Mouse (Mus musculus) MEL (cell line): ENCODE measurements around the gene 6430550D23Rik. TPM values are rescaled to one million over a fixed set of nuclear protein-coding genes. Genes with fewer than 3 reads are reported as not detected.

ENCODE experiments used
- DNase-seq: peaks from one replicate; pipeline ENCODE4 v3.0.0; 2011; ENCODE audit warnings: low read depth, low spot score
- H3K27ac ChIP-seq: 2 replicates; pipeline ENCODE4 v1.5.1; 2012; ENCODE audit warnings: low read depth, mild to moderate bottlenecking, control low read depth, low read length, moderate library complexity; ENCODE audit not compliant: control insufficient read depth
- H3K27me3 ChIP-seq, 2 experiments: fragments of 150-350 bp in 1 of 2; sonication (generic) in 1 of 2; 2 replicates each; pipeline ENCODE4 v1.6.1; 2012; ENCODE audit warnings: low read length in 2 of 2, mild to moderate bottlenecking in 2 of 2, improper control_type of control experiment in 1 of 2, moderate library complexity in 1 of 2; ENCODE audit not compliant: insufficient read depth in 2 of 2, control insufficient read depth in 1 of 2
- H3K36me3 ChIP-seq, 2 experiments: 2 replicates each; pipeline ENCODE4 v1.6.1; 2012 to 2014; ENCODE audit warnings: low read length in 2 of 2, improper control_type of control experiment in 1 of 2, inconsistent platforms in 1 of 2, mild to moderate bottlenecking in 1 of 2; ENCODE audit not compliant: insufficient read depth in 2 of 2, control insufficient read depth in 1 of 2
- H3K4me1 ChIP-seq, 2 experiments: fragments of 150-350 bp in 1 of 2; sonication (generic) in 1 of 2; 2 replicates each; pipeline ENCODE4 v1.6.1; 2012; ENCODE audit warnings: low read length in 2 of 2, improper control_type of control experiment in 1 of 2, mild to moderate bottlenecking in 1 of 2; ENCODE audit not compliant: insufficient read depth in 2 of 2, control insufficient read depth in 1 of 2
- H3K4me3 ChIP-seq, 2 experiments: fragments of 150-350 bp in 1 of 2; sonication (generic) in 1 of 2; 2 replicates each; pipeline ENCODE4 v1.5.1; 2012; ENCODE audit warnings: low read depth in 2 of 2, low read length in 2 of 2, mild to moderate bottlenecking in 2 of 2, moderate library complexity in 2 of 2, control low read depth in 1 of 2, improper control_type of control experiment in 1 of 2; ENCODE audit not compliant: control insufficient read depth in 1 of 2, insufficient read depth in 1 of 2
- H3K79me2 ChIP-seq: 2 replicates; pipeline ENCODE4 v1.6.1; 2012; ENCODE audit warnings: mild to moderate bottlenecking, low read length, moderate library complexity; ENCODE audit not compliant: control insufficient read depth, poor library complexity, insufficient read depth
- H3K9ac ChIP-seq: 2 replicates; pipeline ENCODE4 v1.6.1; 2012; ENCODE audit warnings: low read depth, mild to moderate bottlenecking, control low read depth, low read length, moderate library complexity; ENCODE audit not compliant: control insufficient read depth, poor library complexity, severe bottlenecking
- H3K9me3 ChIP-seq: fragments of 150-350 bp; sonication (generic); replicated peaks from 2 replicates; pipeline ENCODE4 v1.6.1; 2012; ENCODE audit warnings: mild to moderate bottlenecking, low read length, improper control_type of control experiment, moderate library complexity; ENCODE audit not compliant: insufficient read depth
- CTCF ChIP-seq, 3 experiments: IDR thresholded peaks in 2 of 3; conservative IDR thresholded peaks in 1 of 3; 2 replicates each; pipeline ENCODE4 v1.5.1; 2011 to 2012; ENCODE audit warnings: low read length in 3 of 3, low read depth in 2 of 3, mild to moderate bottlenecking in 2 of 3, improper control_type of control experiment in 1 of 3, inconsistent platforms in 1 of 3, mixed read lengths in 1 of 3, moderate library complexity in 1 of 3; ENCODE audit not compliant: control insufficient read depth in 1 of 3, insufficient read depth in 1 of 3, poor library complexity in 1 of 3, severe bottlenecking in 1 of 3
- EP300 ChIP-seq, 2 experiments: IDR thresholded peaks; 2 replicates each; pipeline ENCODE4 v1.6.1; 2011; ENCODE audit warnings: improper control_type of control experiment in 2 of 2, low read length in 2 of 2, low read depth in 1 of 2, mild to moderate bottlenecking in 1 of 2
- ETS1 ChIP-seq: IDR thresholded peaks from 2 replicates; pipeline ENCODE4 v1.6.1; 2012; ENCODE audit warnings: low read depth, mild to moderate bottlenecking, inconsistent platforms, low read length, improper control_type of control experiment, moderate library complexity
- GABPA ChIP-seq: IDR thresholded peaks from 2 replicates; pipeline ENCODE4 v1.6.1; 2012; ENCODE audit warnings: low read depth, mild to moderate bottlenecking, inconsistent platforms, low read length, improper control_type of control experiment, moderate library complexity
- GATA1 ChIP-seq: IDR thresholded peaks from 2 replicates; pipeline ENCODE4 v1.6.1; 2011; ENCODE audit warnings: low read depth, low read length, improper control_type of control experiment
- JUND ChIP-seq: IDR thresholded peaks from 2 replicates; pipeline ENCODE4 v1.6.1; 2011; ENCODE audit warnings: low read depth, mild to moderate bottlenecking, improper control_type of control experiment, low read length
- MAFK ChIP-seq: IDR thresholded peaks from 2 replicates; pipeline ENCODE4 v1.6.1; 2011; ENCODE audit warnings: low read depth, mild to moderate bottlenecking, low read length, improper control_type of control experiment, borderline replicate concordance
- MAX ChIP-seq: IDR thresholded peaks from 2 replicates; pipeline ENCODE4 v1.6.1; 2011; ENCODE audit warnings: low read length, improper control_type of control experiment
- MAZ ChIP-seq: IDR thresholded peaks from 2 replicates; pipeline ENCODE4 v1.6.1; 2012; ENCODE audit warnings: low read depth, mild to moderate bottlenecking, inconsistent platforms, low read length, improper control_type of control experiment
- MYB ChIP-seq: IDR thresholded peaks from 2 replicates; pipeline ENCODE4 v1.6.1; 2011; ENCODE audit warnings: mild to moderate bottlenecking, low read depth, low read length, improper control_type of control experiment
- NRF1 ChIP-seq: IDR thresholded peaks from 2 replicates; pipeline ENCODE4 v1.6.1; 2014; ENCODE audit warnings: low read depth, mild to moderate bottlenecking, inconsistent platforms, low read length, improper control_type of control experiment, moderate library complexity; ENCODE audit not compliant: poor library complexity, insufficient read depth, severe bottlenecking
- POLR2AphosphoS2 ChIP-seq: IDR thresholded peaks from 2 replicates; pipeline ENCODE4 v1.6.1; 2011; ENCODE audit warnings: low read length, improper control_type of control experiment
- RCOR1 ChIP-seq: IDR thresholded peaks from 2 replicates; pipeline ENCODE4 v1.6.1; 2012; ENCODE audit warnings: low read depth, mild to moderate bottlenecking, inconsistent platforms, low read length, improper control_type of control experiment
- SMC3 ChIP-seq: IDR thresholded peaks from 2 replicates; pipeline ENCODE4 v1.6.1; 2011; ENCODE audit warnings: low read depth, low read length, improper control_type of control experiment
- TAL1 ChIP-seq: IDR thresholded peaks from 2 replicates; pipeline ENCODE4 v1.6.1; 2012; ENCODE audit warnings: mild to moderate bottlenecking, inconsistent platforms, low read length, moderate library complexity, mixed read lengths
- TBP ChIP-seq: IDR thresholded peaks from 2 replicates; pipeline ENCODE4 v1.8.0; 2011; ENCODE audit warnings: low read depth, low read length, improper control_type of control experiment
- TCF12 ChIP-seq: IDR thresholded peaks from 2 replicates; pipeline ENCODE4 v1.6.1; 2014; ENCODE audit warnings: low read depth, mild to moderate bottlenecking, inconsistent platforms, low read length, improper control_type of control experiment, moderate library complexity
- USF1 ChIP-seq: IDR thresholded peaks from 2 replicates; pipeline ENCODE4 v1.6.1; 2014; ENCODE audit warnings: low read depth, mild to moderate bottlenecking, inconsistent platforms, low read length, improper control_type of control experiment, moderate library complexity
- ZMIZ1 ChIP-seq: IDR thresholded peaks from 2 replicates; pipeline ENCODE4 v1.6.1; 2012; ENCODE audit warnings: low read depth, mild to moderate bottlenecking, inconsistent platforms, low read length, improper control_type of control experiment, moderate library complexity
- polyA plus RNA-seq, 2 experiments: library from polyadenylated mRNA; stranded (reverse) in 1 of 2; unstranded in 1 of 2; fragments of >175 nt in 1 of 2; fragments of >200 nt in 1 of 2; gene quantifications; 2 replicates each; pipeline versions ENCODE4 v1.2.1 to v1.2.4; 2012; ENCODE audit warnings: low replicate concordance in 2 of 2, low read depth in 1 of 2; ENCODE audit not compliant: insufficient read length in 2 of 2, insufficient read depth in 1 of 2, missing spikeins in 1 of 2
- total RNA-seq: library from RNA; depleted of rRNA; stranded (reverse); fragments of 300-350 nt; gene quantifications from 2 replicates; pipeline ENCODE4 v1.2.3, GENCODE M21; 2012

The 6430550D23Rik gene
- total and polyA plus RNA-seq, 3 experiments: 1.1 TPM; not detected in 1

DNA sequence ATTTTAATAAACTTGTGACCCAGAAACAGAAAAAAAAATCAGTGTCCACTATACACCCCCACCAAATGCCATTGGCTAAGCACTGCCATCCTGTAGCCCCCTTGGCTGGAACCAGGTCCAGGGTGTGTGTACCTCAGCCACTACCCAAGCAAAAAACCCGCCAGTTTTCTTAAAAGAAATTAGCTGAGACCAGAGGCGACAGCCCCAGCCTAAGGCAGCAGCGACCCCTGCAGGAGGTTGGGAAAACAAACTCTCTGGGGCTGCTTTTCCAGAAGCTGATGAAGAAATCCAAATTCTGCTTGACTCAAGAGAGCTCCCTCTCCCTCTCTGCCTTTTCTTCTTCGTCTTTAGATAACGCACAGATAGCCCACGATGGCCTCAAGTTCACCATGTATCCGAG is 61.7 kb downstream of the 6430550D23Rik start (continued):
- no peak for TF ChIP-seq TCF12
- TF ChIP-seq GABPA: no peak
- TF ChIP-seq EP300 (IDR thresholded peaks at IDR 0.05; ENCODE audit: low read depth in 1 of 2, low read length in 2 of 2): peak in 1 of 2 experiments; percentile 28; a peak in 1 of 4 replicates
- no peak for TF ChIP-seq MYB
- TF ChIP-seq JUND: 0 out of 2 replicates have a peak, but pooled peaks have one; percentile 60
- no peak for TF ChIP-seq GATA1
- TF ChIP-seq POLR2AphosphoS2: no peak
- TF ChIP-seq MAFK: no peak
- TF ChIP-seq ZMIZ1: no peak
- TF ChIP-seq NRF1: no peak
- no peak for TF ChIP-seq MAZ
- no peak for TF ChIP-seq MAX
- no peak for TF ChIP-seq TBP
- no peak for TF ChIP-seq ETS1

DNA sequence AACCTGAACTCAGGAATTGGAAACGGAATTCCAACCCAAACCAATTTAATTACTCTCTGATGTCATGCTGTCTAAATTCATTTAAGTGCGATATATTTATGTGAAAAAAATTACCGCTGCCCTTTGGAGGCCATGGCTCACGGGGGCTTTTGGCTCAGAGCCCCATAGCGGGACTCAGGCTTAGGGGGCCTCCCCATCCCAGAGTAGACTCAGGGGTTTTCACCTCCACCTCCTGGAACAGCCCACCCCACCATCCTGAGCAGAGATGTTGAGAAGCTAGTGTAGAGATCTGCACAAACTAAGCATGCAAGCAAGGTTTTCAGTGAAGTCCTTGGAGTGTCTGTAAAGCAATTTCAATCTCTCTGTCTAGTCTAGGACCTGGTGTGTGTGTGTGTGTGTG is 62.2 kb downstream of the 6430550D23Rik start:
- TF ChIP-seq TBP (no peak), RCOR1 (no peak), SMC3 (no peak), NRF1 (no peak), ZMIZ1 (no peak), TAL1 (no peak), USF1 (no peak), CTCF (IDR thresholded peaks at IDR 0.05 in 2 of 3, conservative IDR thresholded peaks at IDR 0.05 in 1 of 3; ENCODE audit: control insufficient read depth in 1 of 3, insufficient read depth in 1 of 3, low read depth in 2 of 3, low read length in 3 of 3, poor library complexity in 1 of 3, severe bottlenecking in 1 of 3) (no peak)
- TF ChIP-seq, all 39 proteins: peak for 0

More for the DNA sequence above, 62.2 kb downstream of the 6430550D23Rik start:
- H3K79me2 ChIP-seq: no peaks in the 10 kb centered on the region; the same call in 1 of the 2 replicates
- H3K36me3 ChIP-seq: peaks cover 0 to 18% of the 10 kb centered on the region in 2 experiments; a peak in 2 of 4 replicates
- H3K4me3 ChIP-seq: no peak overlapping the region
- DNase-seq: no peak
- H3K4me1 ChIP-seq: peaks cover 9 to 18% of the 10 kb centered on the region in 2 experiments
- no peaks in the 10 kb centered on the region for H3K27me3 ChIP-seq
- H3K9me3 ChIP-seq: no peaks in the 10 kb centered on the region
- H3K9ac ChIP-seq: peak overlapping the region; percentile 15
- no peak overlapping the region for H3K27ac ChIP-seq
